Mouse (Mus musculus): ENCODE results near the gene Pafah1b3. TPM values are rescaled to one million over a fixed set of nuclear protein-coding genes. Genes with fewer than 3 reads are reported as not detected.
A peak's percentile ranks its signal among the peaks of the same experiment; 100 is the strongest.

Gene Pafah1b3
- total RNA-seq (2014; rRNA removed) (3.7 and 6.0 TPM in 2 replicates), polyA plus RNA-seq (2012; rRNA removed) (8.4 and 10.0 TPM in 2 replicates)

DNA sequence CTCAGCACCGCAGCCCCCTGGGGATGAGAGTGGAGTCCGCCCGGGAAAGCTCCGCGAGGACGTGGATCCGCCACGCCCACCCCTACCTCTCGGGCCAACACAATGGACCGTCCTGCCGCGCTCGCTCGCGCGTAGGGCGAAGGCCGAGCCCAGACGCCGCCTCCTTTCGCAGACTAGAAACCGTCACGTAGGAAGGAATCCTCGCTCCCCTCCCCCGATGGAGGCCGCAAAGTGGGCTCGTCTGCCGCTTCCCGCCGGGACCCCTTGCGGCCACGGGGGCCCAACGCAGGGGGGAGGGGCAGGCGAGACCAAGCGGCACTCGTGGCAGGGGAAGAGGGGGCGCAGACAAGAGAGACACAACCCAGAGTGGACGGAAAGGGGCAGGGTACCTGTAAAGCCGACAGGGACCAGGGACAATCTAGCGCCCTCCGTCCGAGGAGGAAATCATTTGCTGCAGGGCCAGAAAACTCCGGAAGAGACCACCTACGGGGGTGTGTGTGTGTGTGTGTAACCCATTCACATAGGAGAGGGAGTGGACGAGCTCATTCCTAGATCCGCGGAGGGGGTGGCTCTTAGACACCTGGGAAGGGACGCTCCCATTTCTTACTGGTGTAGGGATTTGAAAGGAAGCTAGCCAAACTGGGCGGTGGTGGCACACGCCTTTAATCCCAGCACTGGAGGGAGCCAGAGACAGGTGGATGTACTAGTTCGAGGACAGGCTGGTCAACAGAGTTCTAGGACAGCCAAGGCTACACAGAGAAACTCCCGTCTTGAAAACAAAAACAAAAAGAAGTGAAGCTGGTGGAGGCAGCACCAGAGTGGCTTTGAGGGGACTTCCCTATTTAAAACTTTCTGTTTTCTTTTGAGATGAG lies at the start of gene Pafah1b3:
Gene Pafah1b3 (minus strand): TSS at position 533 of the 872 bp plus-strand sequence.
- peak; percentile 84 for DNase-seq (ENCODE audit: extremely low read depth, low read depth, low spot score)
- peaks cover 3% of the 10 kb centered on the region for H3K4me1 ChIP-seq (ENCODE audit: control insufficient read depth, insufficient read depth, low read length)
- H3K27me3 ChIP-seq (ENCODE audit: control insufficient read depth, insufficient read depth, low read length), result no peaks in the 10 kb centered on the region
- H3K27ac ChIP-seq (replicated peaks; ENCODE audit: insufficient read depth, low read depth, low read length), result peak within 1 kb of the TSS; percentile 28; the same call in 1 of the 2 replicates
- peak within 1 kb of the TSS; percentile 65 for H3K4me3 ChIP-seq (ENCODE audit: insufficient read depth, low read depth, low read length)
- no peaks in the 10 kb centered on the region for H3K79me2 ChIP-seq (ENCODE audit: control insufficient read depth, insufficient read depth, low read length)
- H3K36me3 ChIP-seq (ENCODE audit: control insufficient read depth, insufficient read depth, low read length), result peaks cover 2% of the 10 kb centered on the region; the same call in 1 of the 2 replicates
- 2% methylated on average over 52 of the region's 52 CpGs for WGBS
- H3K9ac ChIP-seq (ENCODE audit: low read depth, low read length), result peak within 1 kb of the TSS; percentile 68
- TF ChIP-seq POLR2A (IDR thresholded peaks at IDR 0.05; ENCODE audit: extremely low read depth, insufficient read depth, low read length), result no peak
- TF ChIP-seq CTCF (IDR thresholded peaks at IDR 0.05; ENCODE audit: low read depth, low read length), result peak; percentile 58

DNA sequence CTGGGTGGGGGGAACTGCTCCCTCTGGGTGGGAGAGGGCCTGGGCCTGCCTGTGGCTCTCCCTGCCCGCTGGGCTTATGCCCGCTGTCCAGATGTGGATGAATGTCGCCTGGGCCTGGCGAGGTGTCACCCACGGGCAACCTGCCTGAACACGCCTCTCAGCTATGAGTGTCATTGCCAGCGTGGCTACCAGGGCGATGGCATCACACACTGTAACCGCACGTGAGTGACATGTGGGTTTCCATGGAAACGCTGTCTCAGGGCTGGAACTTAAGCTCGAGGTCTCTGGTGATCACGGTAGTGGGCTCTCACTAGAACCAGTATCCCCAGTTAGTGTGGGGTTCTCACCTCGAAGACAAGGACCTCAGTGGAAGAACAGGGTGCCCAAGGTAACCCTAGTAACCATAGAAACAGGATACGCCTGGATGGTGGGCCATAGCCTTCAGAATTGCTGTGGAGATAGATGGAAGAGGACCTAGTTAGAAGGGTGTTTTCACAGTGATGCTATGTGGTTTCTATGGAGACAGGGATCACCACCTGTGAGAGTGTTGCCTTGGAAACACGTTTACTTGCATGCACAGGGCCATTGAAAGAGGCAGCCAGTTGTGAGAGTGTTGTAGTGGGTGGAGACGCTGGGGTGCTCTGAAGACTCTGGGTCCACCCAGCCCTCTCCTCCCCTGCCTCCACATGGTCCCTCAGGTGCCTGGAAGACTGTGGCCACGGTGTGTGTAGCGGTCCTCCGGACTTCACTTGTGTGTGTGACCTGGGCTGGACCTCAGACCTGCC lies 43.4 kb upstream of the Pafah1b3 start:
- 88% methylated on average over 20 of the region's 20 CpGs for WGBS
- H3K4me3 ChIP-seq (ENCODE audit: insufficient read depth, low read depth, low read length), result no peak overlapping the region
- no peak for DNase-seq (ENCODE audit: extremely low read depth, low read depth, low spot score)
- no peaks in the 10 kb centered on the region; the same call in 1 of the 2 replicates for H3K36me3 ChIP-seq (ENCODE audit: control insufficient read depth, insufficient read depth, low read length)
- no peaks in the 10 kb centered on the region for H3K27me3 ChIP-seq (ENCODE audit: control insufficient read depth, insufficient read depth, low read length)
- no peak overlapping the region for H3K9ac ChIP-seq (ENCODE audit: low read depth, low read length)
- TF ChIP-seq POLR2A (IDR thresholded peaks at IDR 0.05; ENCODE audit: extremely low read depth, insufficient read depth, low read length) (no peak), CTCF (IDR thresholded peaks at IDR 0.05; ENCODE audit: low read depth, low read length) (no peak)
- no peak overlapping the region for H3K27ac ChIP-seq (replicated peaks; ENCODE audit: insufficient read depth, low read depth, low read length)
- H3K79me2 ChIP-seq (ENCODE audit: control insufficient read depth, insufficient read depth, low read length), result no peaks in the 10 kb centered on the region
- H3K4me1 ChIP-seq (ENCODE audit: control insufficient read depth, insufficient read depth, low read length), result no peaks in the 10 kb centered on the region

DNA sequence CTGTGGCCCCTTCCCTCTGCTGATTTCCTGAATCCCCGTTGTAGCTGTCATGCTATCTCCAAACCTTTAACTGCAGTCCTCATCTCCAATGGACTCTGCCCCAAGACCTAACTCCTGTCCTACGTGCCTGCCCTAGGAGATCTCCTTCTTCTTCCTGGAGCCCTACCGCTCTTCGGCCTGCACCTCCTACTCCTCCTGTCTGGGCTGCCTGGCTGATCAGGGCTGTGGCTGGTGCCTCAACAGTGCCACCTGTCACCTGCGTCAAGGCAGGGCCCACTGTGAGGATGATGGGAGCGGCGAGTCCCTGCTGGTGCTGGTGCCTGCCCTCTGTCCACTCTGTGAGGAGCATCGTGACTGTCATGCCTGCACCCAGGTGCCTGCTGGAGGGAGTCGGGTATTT lies 41.5 kb upstream of the Pafah1b3 start:
- Histone ChIP-seq H3K36me3 (ENCODE audit: control insufficient read depth, insufficient read depth, low read length) (no peaks in the 10 kb centered on the region; the same call in 1 of the 2 replicates), H3K9ac (ENCODE audit: low read depth, low read length) (no peak overlapping the region), H3K4me3 (ENCODE audit: insufficient read depth, low read depth, low read length) (no peak overlapping the region), H3K27ac (replicated peaks; ENCODE audit: insufficient read depth, low read depth, low read length) (no peak overlapping the region), H3K4me1 (ENCODE audit: control insufficient read depth, insufficient read depth, low read length) (no peaks in the 10 kb centered on the region), H3K79me2 (ENCODE audit: control insufficient read depth, insufficient read depth, low read length) (no peaks in the 10 kb centered on the region), H3K27me3 (ENCODE audit: control insufficient read depth, insufficient read depth, low read length) (no peaks in the 10 kb centered on the region)
- no peak for DNase-seq (ENCODE audit: extremely low read depth, low read depth, low spot score)
- no peak for TF ChIP-seq POLR2A (IDR thresholded peaks at IDR 0.05; ENCODE audit: extremely low read depth, insufficient read depth, low read length)
- TF ChIP-seq CTCF (IDR thresholded peaks at IDR 0.05; ENCODE audit: low read depth, low read length), result no peak
- WGBS, result 92% methylated on average over 9 of the region's 9 CpGs

DNA sequence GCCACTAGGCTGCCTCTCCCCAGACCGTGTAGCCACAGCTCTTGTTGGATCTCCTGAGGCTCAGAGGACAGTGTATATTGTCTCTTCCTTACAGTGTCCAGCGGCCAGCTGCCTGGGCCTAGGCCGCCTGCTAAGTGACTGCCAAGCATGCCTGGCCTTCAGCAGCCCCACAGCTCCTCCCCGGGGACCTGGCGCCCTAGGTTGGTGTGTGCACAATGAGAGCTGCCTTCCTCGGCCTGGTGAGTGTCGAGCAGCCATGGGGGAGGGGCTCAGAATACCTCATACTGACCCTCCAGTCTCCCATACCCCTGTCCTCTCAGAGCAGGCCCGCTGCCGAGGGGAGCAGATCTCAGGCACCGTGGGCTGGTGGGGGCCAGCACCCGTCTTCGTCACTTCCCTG lies 36.7 kb upstream of the Pafah1b3 start:
- 90% methylated on average over 12 of the region's 12 CpGs for WGBS
- TF ChIP-seq POLR2A (IDR thresholded peaks at IDR 0.05; ENCODE audit: extremely low read depth, insufficient read depth, low read length) (no peak), CTCF (IDR thresholded peaks at IDR 0.05; ENCODE audit: low read depth, low read length) (no peak)
- no peaks in the 10 kb centered on the region for H3K36me3 ChIP-seq (ENCODE audit: control insufficient read depth, insufficient read depth, low read length)
- no peak for DNase-seq (ENCODE audit: extremely low read depth, low read depth, low spot score)
- H3K79me2 ChIP-seq (ENCODE audit: control insufficient read depth, insufficient read depth, low read length), result no peaks in the 10 kb centered on the region
- H3K4me3 ChIP-seq (ENCODE audit: insufficient read depth, low read depth, low read length), result no peak overlapping the region
- no peak overlapping the region for H3K9ac ChIP-seq (ENCODE audit: low read depth, low read length)
- H3K27me3 ChIP-seq (ENCODE audit: control insufficient read depth, insufficient read depth, low read length), result no peaks in the 10 kb centered on the region
- H3K4me1 ChIP-seq (ENCODE audit: control insufficient read depth, insufficient read depth, low read length), result no peaks in the 10 kb centered on the region
- no peak overlapping the region for H3K27ac ChIP-seq (replicated peaks; ENCODE audit: insufficient read depth, low read depth, low read length)

DNA sequence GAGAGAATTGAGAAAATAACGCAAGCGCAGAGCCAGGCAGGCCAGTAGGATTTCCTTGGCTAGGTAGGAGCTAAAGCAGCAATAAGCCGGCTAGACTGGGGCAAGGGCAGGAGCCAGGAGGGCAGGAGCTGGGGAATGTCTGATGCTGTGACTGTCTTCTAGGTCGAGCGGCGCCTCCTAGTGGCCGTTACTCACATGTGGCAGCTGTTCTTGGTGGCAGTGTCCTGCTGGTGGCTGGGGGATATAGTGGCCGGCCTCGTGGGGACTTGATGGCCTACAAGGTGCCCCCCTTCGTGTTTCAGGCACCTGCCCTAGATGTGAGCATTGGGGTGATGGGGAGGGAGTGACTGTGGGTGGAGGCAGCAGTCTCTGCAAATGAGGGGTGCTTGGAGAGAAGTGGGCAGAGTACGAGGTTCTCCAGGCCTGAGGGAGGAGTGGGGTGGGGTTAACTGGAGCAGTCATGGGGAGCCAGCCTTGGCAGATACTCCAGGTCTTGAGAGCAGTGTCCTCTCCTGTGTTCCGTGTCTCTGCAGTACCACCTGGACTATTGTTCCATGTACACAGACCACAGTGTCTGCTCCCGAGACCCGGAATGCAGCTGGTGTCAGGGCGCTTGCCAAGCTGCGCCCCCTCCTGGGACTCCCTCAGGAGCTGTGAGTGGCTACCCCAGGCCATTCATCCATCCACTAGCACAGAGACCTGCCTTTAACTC lies 36.0 kb upstream of the Pafah1b3 start:
- DNase-seq (ENCODE audit: extremely low read depth, low read depth, low spot score), result peak; percentile 52
- Histone ChIP-seq H3K79me2 (ENCODE audit: control insufficient read depth, insufficient read depth, low read length) (no peaks in the 10 kb centered on the region), H3K27me3 (ENCODE audit: control insufficient read depth, insufficient read depth, low read length) (no peaks in the 10 kb centered on the region), H3K4me3 (ENCODE audit: insufficient read depth, low read depth, low read length) (no peak overlapping the region), H3K4me1 (ENCODE audit: control insufficient read depth, insufficient read depth, low read length) (no peaks in the 10 kb centered on the region), H3K36me3 (ENCODE audit: control insufficient read depth, insufficient read depth, low read length) (no peaks in the 10 kb centered on the region), H3K9ac (ENCODE audit: low read depth, low read length) (no peak overlapping the region), H3K27ac (replicated peaks; ENCODE audit: insufficient read depth, low read depth, low read length) (no peak overlapping the region)
- peak; percentile 87 for TF ChIP-seq CTCF (IDR thresholded peaks at IDR 0.05; ENCODE audit: low read depth, low read length)
- no peak for TF ChIP-seq POLR2A (IDR thresholded peaks at IDR 0.05; ENCODE audit: extremely low read depth, insufficient read depth, low read length)
- 50% methylated on average over 16 of the region's 16 CpGs for WGBS

Measured in liver, adult 2 months (tissue).